Mouse (Mus musculus) myocyte (in vitro differentiated cells): ENCODE measurements around the gene Mras.

ENCODE experiments used
- E2F4 ChIP-seq: IDR thresholded peaks from one replicate; pipeline ENCODE4 v1.6.1; 2011; ENCODE audit warnings: mild to moderate bottlenecking, control low read depth, moderate library complexity; ENCODE audit not compliant: insufficient read depth
- REST ChIP-seq: IDR thresholded peaks from one replicate; pipeline ENCODE4 v1.6.1; 2011; ENCODE audit warnings: mild to moderate bottlenecking, control low read depth, moderate library complexity; ENCODE audit not compliant: insufficient read depth, insufficient read length

GRCm38 (mm10) chr9:99435619-99436181 is 1.5 kb downstream of the Mras start:
- TF ChIP-seq E2F4 (no peak), REST (no peak)
